Mouse (Mus musculus): Measurements from ENCODE around the gene Zkscan4.
"Not testable (repeated sequence)": the region's sequence is repeated elsewhere in the genome, so short reads cannot be mapped to it uniquely, and the experiment has no call there.

Zkscan4 gene

GRCm38 (mm10) chr13:21478759-21479670 lies at the start of gene Zkscan4, which contains the start of gene Gm10065:
Gene Zkscan4 (plus strand): TSS chr13:21478907.
Gene Gm10065 (minus strand): TSS chr13:21479441.
- CTCF ChIA-PET: not testable (repeated sequence)

DNA sequence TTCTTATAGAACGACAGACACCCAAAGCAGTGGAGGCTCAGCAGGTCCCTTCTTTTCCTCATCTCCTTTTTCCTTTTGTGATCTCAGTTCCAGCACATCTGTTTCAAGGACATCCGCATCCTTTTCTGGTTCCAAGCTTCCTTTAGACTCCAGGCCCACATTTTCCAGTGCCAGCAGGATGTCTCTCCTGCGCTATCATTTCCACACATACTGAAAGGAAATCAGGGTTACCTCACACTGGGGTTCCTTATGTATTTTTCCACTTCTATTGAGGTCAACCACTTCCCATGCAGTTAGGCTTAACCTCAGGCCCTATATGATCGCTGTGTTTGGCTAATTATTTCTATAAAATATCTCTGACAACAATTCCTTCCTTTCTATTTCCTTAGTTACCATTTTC lies 43.2 kb upstream of the Zkscan4 start:
- CTCF ChIA-PET: no interaction called here

DNA sequence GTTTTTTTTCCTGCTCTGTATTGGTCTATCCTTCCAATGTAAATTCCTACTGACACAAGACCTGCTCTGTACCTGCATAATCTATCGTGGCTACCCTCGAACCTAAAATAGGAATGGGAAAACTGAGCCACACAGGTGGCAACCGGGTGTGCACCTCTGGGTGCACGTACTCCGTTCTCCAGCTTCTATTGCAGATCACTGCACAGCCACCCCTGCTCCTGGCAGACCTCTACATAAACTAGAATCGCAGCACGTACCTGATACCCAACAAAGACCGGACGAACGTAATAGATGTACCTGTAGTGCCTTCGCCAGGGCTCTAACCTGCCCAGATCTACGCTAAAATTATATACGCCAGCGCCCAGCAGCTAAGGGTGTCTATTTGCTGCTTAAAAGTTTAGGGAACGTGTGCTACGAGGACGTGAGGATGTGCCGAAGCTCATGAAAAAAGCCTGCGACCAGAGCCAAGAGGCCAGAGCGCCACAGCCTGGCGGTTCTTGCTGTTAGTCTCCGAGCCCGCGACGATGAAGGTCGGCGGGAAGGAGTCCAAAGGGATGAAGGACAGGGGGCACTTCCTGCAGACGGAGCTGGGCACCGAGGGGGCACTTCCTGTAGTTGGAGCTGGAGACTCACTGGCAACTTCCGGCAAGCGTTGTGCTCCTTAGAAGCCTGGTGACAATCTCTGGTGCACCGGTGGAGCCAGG lies 38.1 kb upstream of the Zkscan4 start, which contains the start of gene Pgbd1:
TSS of gene Pgbd1 (minus strand) at position 556 of the 704 bp plus-strand sequence.
- CTCF ChIA-PET: no interaction called here

- CTCF ChIA-PET: interaction anchor here (0.6 to 0.9 kb wide), 2 partner anchors 41 to 1955 kb away, joined by 3 read pairs; no protein-coding TSS in a partner anchor
These were observed 37.5 kb upstream of the Zkscan4 start for GRCm38 (mm10) chr13:21441207-21441572.

DNA sequence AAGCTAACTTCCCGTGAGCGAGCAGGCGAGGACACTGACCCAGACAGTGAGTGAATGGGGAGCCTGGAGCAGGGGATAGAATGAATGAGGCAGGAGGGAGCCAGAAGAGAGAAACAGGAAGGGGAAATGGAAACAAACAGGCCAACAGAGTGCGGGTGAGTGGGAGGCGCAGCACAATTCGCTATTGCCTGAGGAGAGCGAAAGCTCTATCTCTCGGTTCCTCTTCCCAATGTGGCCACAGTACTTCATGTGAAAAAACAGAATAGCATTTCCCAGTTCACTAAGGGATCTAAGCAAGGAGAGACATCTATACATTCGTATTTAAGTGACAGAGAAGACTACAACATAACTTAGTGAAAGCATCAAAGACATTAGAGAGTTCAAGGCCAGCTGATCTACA lies 31.9 kb upstream of the Zkscan4 start:
- CTCF ChIA-PET: interaction anchor here (0.6 kb wide), 2 partner anchors 9 to 571 kb away, joined by 6 to 15 read pairs; no protein-coding TSS in a partner anchor

- CTCF ChIA-PET: no interaction called here
These were observed 30.7 kb upstream of the Zkscan4 start for GRCm38 (mm10) chr13:21447856-21448614.

DNA sequence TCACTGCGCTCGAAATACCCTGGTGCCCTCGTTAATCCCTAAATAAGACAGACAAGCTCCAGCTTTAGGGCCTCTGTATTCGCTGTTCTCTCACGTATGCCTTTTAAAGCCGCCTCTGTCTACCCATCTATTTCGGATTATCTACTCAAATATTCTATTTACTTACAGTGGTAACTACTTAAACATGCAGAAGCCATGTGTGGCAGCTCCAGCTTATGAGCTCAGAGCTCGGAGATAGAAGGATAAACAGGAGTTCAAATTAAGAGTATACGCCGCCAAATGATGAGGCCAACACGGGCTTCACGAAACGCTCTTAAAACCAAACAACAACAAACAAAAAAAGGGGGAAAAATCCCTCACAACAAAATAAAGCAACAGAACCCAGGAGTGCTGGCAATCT lies 25.7 kb upstream of the Zkscan4 start:
- CTCF ChIA-PET: no interaction called here

DNA sequence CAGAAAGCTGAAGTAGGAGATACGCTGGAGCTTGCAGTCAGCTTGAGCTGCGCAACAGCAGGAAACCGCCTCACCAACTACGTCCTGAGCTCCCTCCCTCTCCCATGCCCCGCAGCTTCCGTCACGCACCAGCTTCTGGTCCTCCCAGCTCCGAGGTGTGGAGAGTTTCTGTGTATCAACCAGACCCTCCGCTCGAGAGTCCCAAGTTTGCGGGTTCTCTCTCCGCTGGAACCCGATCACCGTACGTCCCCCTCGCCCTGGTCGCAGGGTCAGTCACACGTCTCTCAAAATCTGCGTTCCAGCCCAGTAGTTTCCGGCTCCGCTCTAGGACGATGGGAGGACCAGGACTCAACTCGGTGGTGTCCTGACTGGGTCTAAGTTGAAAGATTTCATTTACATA lies 25.3 kb upstream of the Zkscan4 start, which contains the start of gene Zscan26:
TSS of gene Zscan26 (minus strand) at position 282 of the 400 bp plus-strand sequence.
- CTCF ChIA-PET: no interaction called here

DNA sequence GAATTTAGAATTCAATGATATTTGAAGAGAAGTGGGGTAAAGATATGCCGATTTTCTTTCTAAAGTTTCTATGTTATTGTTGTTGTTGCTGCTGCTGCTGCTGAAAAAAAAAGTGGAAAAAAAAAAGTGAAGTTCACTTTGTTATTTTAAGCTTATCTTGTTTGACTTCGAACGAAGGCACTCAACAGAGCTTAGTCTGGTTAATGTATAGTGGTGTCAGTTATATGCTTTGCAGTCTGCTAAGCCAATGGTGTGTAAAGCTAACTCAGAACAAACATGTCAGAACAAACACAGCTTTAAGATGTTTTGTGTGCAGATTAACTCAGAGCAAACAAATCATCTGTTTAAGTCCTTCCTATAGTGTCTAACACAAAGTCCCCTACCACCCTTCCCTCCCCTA lies 24.6 kb upstream of the Zkscan4 start:
- CTCF ChIA-PET: no interaction called here

DNA sequence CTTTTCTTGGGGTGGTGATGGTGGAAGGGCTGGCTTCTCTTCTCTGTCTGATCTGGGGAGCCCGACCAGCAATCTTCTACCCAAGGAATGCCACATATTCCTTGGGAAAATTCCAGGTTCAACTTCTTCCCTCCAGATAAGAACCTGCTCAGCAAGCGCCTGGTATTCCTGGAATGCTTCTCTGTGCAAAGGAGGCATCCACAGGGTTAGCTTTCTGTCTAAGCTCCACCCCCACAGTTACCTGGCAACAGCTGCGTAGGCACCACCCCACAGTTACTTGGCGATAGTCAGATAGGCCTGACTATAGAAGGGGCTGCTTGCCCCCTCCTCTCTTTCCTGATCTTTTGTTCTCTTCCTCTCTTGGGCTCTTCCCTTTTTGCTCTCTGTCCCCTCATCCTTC lies 22.4 kb upstream of the Zkscan4 start:
- CTCF ChIA-PET: no interaction called here

- CTCF ChIA-PET: not testable (repeated sequence)
These were observed 16.2 kb upstream of the Zkscan4 start for GRCm38 (mm10) chr13:21462516-21462915.

GRCm38 (mm10) chr13:21467336-21467735 lies 11.4 kb upstream of the Zkscan4 start:
- CTCF ChIA-PET: interaction anchor here (0.7 kb wide), 1 partner anchor 140 kb away, joined by 4 read pairs; no protein-coding TSS in a partner anchor

DNA sequence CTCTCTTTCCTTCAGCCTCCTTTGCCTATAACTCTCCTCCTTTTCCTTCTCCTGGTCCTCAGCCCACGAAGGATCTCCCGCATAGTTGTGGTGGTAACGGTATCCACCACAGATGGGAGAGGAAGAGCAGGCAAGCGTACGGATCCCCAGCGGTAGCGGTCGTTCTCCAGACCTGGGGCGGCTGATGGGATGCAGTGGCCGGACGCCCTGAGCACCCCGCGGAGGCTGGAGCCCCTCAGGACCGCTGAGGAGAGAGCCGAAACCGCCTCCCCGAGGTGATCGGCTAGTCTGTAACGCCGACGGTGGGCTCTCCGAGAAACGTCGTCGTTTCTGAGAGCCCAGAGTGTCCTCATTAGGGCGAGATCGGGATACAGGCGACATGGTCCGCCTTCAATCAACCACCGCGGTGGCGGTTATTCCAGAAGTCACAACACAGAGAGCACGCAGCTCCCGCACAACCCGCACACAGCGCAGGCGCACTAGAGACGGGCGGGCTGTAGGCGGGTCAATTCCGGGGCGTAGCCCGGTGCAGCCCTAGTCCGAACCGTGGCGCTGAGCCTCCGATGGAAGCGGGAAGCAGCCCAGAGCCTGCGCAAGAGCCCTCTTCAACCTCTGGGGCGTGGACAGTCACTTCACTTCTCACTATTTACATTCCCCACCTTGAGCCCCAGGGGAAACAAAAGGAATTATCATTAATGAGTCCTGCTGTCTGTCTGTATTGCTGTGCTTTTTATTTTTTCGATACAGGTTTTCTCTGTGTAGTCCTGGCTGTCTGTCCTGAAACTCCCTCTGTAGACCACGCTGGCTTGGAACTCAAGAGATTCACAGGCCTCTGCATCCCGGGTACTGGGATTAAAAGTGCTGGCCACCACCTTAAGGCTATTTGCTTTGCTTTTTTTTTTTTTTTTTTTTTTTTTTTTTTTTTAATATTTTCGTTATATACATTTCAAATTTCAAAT lies 10.4 kb upstream of the Zkscan4 start, which contains the start of gene Nkapl:
TSS of gene Nkapl (minus strand) at position 449 of the 959 bp plus-strand sequence.
- CTCF ChIA-PET: no interaction called here

- CTCF ChIA-PET: no interaction called here
These were observed 9.6 kb upstream of the Zkscan4 start for GRCm38 (mm10) chr13:21469097-21469496.

DNA sequence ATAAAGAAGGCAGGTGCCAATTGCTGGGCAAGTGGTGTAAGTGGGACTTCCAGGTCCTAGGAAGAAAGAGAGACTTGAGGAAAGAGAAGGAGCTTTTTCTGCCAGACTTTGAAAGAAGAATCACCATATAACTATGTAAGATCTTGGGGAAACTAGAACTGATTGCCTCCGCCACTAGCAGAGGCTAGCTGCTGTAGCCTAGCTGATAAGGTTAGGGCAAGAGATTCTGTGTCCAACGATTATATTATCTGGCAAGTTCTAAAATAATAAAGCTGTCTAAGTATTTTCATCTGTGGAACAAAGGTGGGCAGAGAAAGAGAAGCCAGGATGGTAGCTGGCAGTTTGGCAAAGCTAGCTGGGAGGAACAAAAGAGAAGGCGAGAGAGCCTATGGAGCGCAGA lies 6.3 kb upstream of the Zkscan4 start:
- CTCF ChIA-PET: no interaction called here

DNA sequence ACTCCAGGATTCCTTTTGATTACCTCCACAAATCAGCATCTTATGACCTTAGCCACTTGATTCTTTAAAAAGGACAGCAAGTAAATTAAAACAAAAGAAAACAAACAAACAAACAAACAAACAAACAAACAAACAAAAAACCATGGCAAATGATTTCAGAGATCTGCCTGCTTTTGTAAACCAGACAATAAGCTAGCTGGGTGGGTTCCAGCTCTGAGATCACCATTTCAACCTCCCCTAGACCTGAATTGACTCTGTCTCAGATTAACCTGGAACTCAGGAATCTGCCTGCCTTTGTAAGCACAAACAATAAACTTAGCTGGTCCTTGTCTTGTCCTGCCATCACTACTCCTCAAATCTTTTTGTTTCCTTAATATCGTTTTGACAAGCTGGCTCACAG lies 8.2 kb downstream of the Zkscan4 start:
- CTCF ChIA-PET: no interaction called here

DNA sequence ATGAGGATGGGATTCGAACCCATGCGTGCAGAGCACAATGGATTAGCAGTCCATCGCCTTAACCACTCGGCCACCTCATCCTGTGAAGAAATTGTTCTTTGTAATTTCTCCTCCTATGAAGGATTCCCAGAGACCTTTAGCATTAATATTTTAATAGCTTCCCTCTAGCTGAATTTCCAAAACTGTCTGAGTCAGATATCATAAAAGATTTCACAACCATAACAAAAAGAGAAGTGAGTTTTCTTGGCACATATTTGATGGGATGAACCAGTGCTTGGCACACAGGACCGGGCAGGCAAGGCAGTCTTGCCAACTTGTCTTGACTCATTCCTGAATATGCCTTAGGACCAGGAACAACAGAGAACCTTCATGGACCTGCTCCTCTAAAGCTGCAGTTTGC lies 14.1 kb downstream of the Zkscan4 start:
- CTCF ChIA-PET: no interaction called here

- CTCF ChIA-PET: no interaction called here
These were observed 16.4 kb downstream of the Zkscan4 start, which contains the start of gene AK157302 for GRCm38 (mm10) chr13:21495080-21495479. Gene AK157302 (plus strand): TSS chr13:21495223.

GRCm38 (mm10) chr13:21501182-21501581 lies 22.5 kb downstream of the Zkscan4 start, which contains the start of gene Gm11273:
Gene Gm11273 (minus strand): TSS chr13:21501418.
- CTCF ChIA-PET: not testable (repeated sequence)

DNA sequence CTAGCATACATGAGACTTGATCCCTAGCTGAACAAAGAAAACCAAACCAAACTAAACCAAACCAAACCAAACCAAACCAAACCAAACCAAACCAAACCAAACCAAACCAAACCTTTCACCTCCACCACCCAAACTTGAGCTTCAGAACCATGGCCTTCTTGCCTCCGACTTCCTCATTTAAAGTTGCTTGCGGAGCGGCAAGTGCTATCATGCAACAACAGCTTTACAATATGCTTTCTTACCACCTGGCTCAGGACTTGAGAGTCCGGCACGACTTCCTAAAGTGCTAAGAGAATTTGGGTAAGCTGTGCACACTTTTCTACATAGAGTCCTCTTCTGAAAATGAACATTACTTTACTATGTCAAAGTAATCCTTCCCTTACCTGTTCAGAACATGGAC lies 23.6 kb downstream of the Zkscan4 start:
- CTCF ChIA-PET: no interaction called here

- CTCF ChIA-PET: no interaction called here
These were observed 27.5 kb downstream of the Zkscan4 start for GRCm38 (mm10) chr13:21506221-21506649.

All from spleen, embryonic (tissue).